Mouse (Mus musculus): ENCODE measurements at regions not wholly inside any gene's neighbourhood (a gene's known extent, or its start where the extent isn't known, plus 50 kb on each side); places are given as distances from the start of the nearest gene placed in this dataset.

DNA sequence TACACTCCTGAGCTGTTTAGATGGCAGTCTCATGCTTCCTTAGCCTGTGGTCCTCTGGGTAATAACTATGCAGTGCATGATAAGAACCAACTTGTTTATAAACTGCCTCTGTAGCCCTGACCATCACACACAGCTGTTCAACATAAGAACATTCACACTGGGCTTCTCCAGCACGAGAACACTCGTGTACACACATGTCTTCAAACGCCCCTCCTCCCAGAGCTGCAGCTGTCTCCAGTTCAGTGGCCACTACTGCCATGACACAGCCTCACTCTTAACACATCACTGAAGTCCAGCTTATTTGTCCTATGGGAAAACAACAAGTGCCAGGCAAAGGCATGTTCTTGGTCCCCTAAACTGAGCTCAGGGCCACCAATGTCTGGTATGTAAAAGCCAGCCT lies 152.9 kb downstream of the Hlx start:
- no peak overlapping the region for H3K9ac ChIP-seq (replicated peaks; ENCODE audit: low read depth, low read length)
- no peaks in the 10 kb centered on the region for H3K4me1 ChIP-seq (replicated peaks; ENCODE audit: control insufficient read depth, insufficient read depth, low read length)
- no peaks in the 10 kb centered on the region for H3K36me3 ChIP-seq (ENCODE audit: control insufficient read depth, insufficient read depth)
- H3K4me3 ChIP-seq (replicated peaks; ENCODE audit: low read length): no peak overlapping the region
- H3K27me3 ChIP-seq (replicated peaks; ENCODE audit: control insufficient read depth, insufficient read depth, low read length): no peaks in the 10 kb centered on the region
- WGBS: 93% methylated on average over 3 of the region's 3 CpGs
- H3K4me2 ChIP-seq (ENCODE audit: low read length): no peak overlapping the region
- no peak overlapping the region for H3K27ac ChIP-seq (ENCODE audit: low read length)
- no peaks in the 10 kb centered on the region for H3K9me3 ChIP-seq (ENCODE audit: control insufficient read depth, low read length)
- ATAC-seq: no peak

GRCm38 (mm10) chr1:184576527-184576926 lies 155.9 kb downstream of the Hlx start:
- Histone ChIP-seq H3K4me2 (ENCODE audit: low read length) (no peak overlapping the region), H3K4me3 (replicated peaks; ENCODE audit: low read length) (no peak overlapping the region), H3K9me3 (ENCODE audit: control insufficient read depth, low read length) (no peaks in the 10 kb centered on the region), H3K27ac (ENCODE audit: low read length) (no peak overlapping the region), H3K4me1 (replicated peaks; ENCODE audit: control insufficient read depth, insufficient read depth, low read length) (no peaks in the 10 kb centered on the region), H3K36me3 (ENCODE audit: control insufficient read depth, insufficient read depth) (no peaks in the 10 kb centered on the region), H3K27me3 (replicated peaks; ENCODE audit: control insufficient read depth, insufficient read depth, low read length) (no peaks in the 10 kb centered on the region), H3K9ac (replicated peaks; ENCODE audit: low read depth, low read length) (no peak overlapping the region)
- no peak for ATAC-seq
- WGBS: 80% methylated on average over 7 of the region's 7 CpGs

- H3K4me3 ChIP-seq (replicated peaks; ENCODE audit: low read length): no peak overlapping the region
- no peak for ATAC-seq
- H3K9ac ChIP-seq (replicated peaks; ENCODE audit: low read depth, low read length): no peak overlapping the region
- 75% methylated on average over 7 of the region's 7 CpGs for WGBS
- no peaks in the 10 kb centered on the region for H3K36me3 ChIP-seq (ENCODE audit: control insufficient read depth, insufficient read depth)
- no peaks in the 10 kb centered on the region for H3K27me3 ChIP-seq (replicated peaks; ENCODE audit: control insufficient read depth, insufficient read depth, low read length)
- H3K4me2 ChIP-seq (ENCODE audit: low read length): no peak overlapping the region
- H3K27ac ChIP-seq (ENCODE audit: low read length): no peak overlapping the region
- H3K9me3 ChIP-seq (ENCODE audit: control insufficient read depth, low read length): no peaks in the 10 kb centered on the region
- no peaks in the 10 kb centered on the region for H3K4me1 ChIP-seq (replicated peaks; ENCODE audit: control insufficient read depth, insufficient read depth, low read length)
These were observed 159.1 kb downstream of the Hlx start for GRCm38 (mm10) chr1:184573325-184573724.

- H3K36me3 ChIP-seq (ENCODE audit: control insufficient read depth, insufficient read depth): no peaks in the 10 kb centered on the region
- WGBS: 90% methylated on average over 5 of the region's 5 CpGs
- no peak for ATAC-seq
- no peak overlapping the region for H3K4me3 ChIP-seq (replicated peaks; ENCODE audit: low read length)
- no peak overlapping the region for H3K4me2 ChIP-seq (ENCODE audit: low read length)
- no peaks in the 10 kb centered on the region for H3K4me1 ChIP-seq (replicated peaks; ENCODE audit: control insufficient read depth, insufficient read depth, low read length)
- H3K27ac ChIP-seq (ENCODE audit: low read length): no peak overlapping the region
- H3K9me3 ChIP-seq (ENCODE audit: control insufficient read depth, low read length): no peaks in the 10 kb centered on the region
- H3K27me3 ChIP-seq (replicated peaks; ENCODE audit: control insufficient read depth, insufficient read depth, low read length): no peaks in the 10 kb centered on the region
- no peak overlapping the region for H3K9ac ChIP-seq (replicated peaks; ENCODE audit: low read depth, low read length)
These were observed 161.7 kb downstream of the Hlx start for GRCm38 (mm10) chr1:184570681-184571080.

DNA sequence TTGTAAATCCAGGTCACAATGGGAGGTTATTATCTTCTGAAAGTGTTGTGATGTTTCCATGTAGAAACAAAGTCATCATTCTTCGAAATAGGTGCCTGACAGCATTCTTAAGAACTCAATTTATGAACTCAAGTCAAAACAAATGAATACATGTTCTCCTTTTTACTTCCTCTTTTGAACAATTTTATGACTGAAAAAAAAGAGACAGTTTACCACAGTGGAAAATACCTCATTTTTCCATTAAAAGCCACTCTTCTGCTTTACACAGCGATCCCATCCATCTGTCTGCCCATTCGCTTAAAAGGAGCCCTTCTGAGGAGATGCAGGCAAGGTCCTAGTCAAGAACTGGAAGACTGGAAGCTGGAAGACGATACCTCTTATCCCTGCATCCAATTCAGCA lies 169.5 kb downstream of the Hlx start:
- Histone ChIP-seq H3K4me2 (ENCODE audit: low read length) (no peak overlapping the region), H3K9me3 (ENCODE audit: control insufficient read depth, low read length) (no peaks in the 10 kb centered on the region), H3K4me1 (replicated peaks; ENCODE audit: control insufficient read depth, insufficient read depth, low read length) (no peaks in the 10 kb centered on the region), H3K4me3 (replicated peaks; ENCODE audit: low read length) (no peak overlapping the region), H3K27me3 (replicated peaks; ENCODE audit: control insufficient read depth, insufficient read depth, low read length) (no peaks in the 10 kb centered on the region), H3K27ac (ENCODE audit: low read length) (no peak overlapping the region), H3K36me3 (ENCODE audit: control insufficient read depth, insufficient read depth) (no peaks in the 10 kb centered on the region), H3K9ac (replicated peaks; ENCODE audit: low read depth, low read length) (no peak overlapping the region)
- 92% methylated on average over 4 of the region's 4 CpGs for WGBS
- no peak for ATAC-seq

- ATAC-seq: no peak
- Histone ChIP-seq H3K27ac (ENCODE audit: low read length) (no peak overlapping the region), H3K4me3 (replicated peaks; ENCODE audit: low read length) (no peak overlapping the region), H3K36me3 (ENCODE audit: control insufficient read depth, insufficient read depth) (no peaks in the 10 kb centered on the region), H3K27me3 (replicated peaks; ENCODE audit: control insufficient read depth, insufficient read depth, low read length) (no peaks in the 10 kb centered on the region), H3K9ac (replicated peaks; ENCODE audit: low read depth, low read length) (no peak overlapping the region), H3K4me2 (ENCODE audit: low read length) (no peak overlapping the region), H3K4me1 (replicated peaks; ENCODE audit: control insufficient read depth, insufficient read depth, low read length) (no peaks in the 10 kb centered on the region), H3K9me3 (ENCODE audit: control insufficient read depth, low read length) (no peaks in the 10 kb centered on the region)
- WGBS: 93% methylated on average over 5 of the region's 5 CpGs
These were observed 170.2 kb downstream of the Hlx start for GRCm38 (mm10) chr1:184562239-184562638.

- WGBS: 35% methylated on average over 7 of the region's 7 CpGs
- Histone ChIP-seq H3K4me3 (replicated peaks; ENCODE audit: low read length) (no peak overlapping the region), H3K36me3 (ENCODE audit: control insufficient read depth, insufficient read depth) (no peaks in the 10 kb centered on the region), H3K4me2 (ENCODE audit: low read length) (no peak overlapping the region), H3K9me3 (ENCODE audit: control insufficient read depth, low read length) (no peaks in the 10 kb centered on the region), H3K27ac (ENCODE audit: low read length) (no peak overlapping the region), H3K9ac (replicated peaks; ENCODE audit: low read depth, low read length) (no peak overlapping the region), H3K27me3 (replicated peaks; ENCODE audit: control insufficient read depth, insufficient read depth, low read length) (no peaks in the 10 kb centered on the region), H3K4me1 (replicated peaks; ENCODE audit: control insufficient read depth, insufficient read depth, low read length) (no peaks in the 10 kb centered on the region)
- peak; percentile 89 for ATAC-seq
These were observed 172.9 kb downstream of the Hlx start for GRCm38 (mm10) chr1:184559543-184559942.

DNA sequence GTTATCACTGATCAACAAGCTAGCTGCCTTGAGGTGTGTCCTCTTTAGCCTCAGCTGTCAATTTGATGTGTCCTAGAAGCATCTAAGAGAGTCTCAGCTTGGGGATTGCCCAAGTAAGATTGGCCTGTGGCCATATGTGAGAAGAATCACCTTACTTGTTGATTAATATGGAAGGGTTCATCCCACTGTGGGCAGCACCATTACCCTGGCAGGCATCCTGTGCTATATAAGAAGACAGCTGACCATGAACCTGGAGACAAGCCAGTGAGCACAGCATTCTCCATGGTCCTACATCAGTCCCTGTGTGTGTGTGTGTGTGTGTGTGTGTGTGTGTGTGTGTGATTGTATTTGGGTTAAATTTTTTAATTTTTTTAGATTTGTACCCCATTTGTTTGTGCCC lies 178.6 kb downstream of the Hlx start:
- H3K27me3 ChIP-seq (replicated peaks; ENCODE audit: control insufficient read depth, insufficient read depth, low read length): no peaks in the 10 kb centered on the region
- no peak for ATAC-seq
- no peaks in the 10 kb centered on the region for H3K4me1 ChIP-seq (replicated peaks; ENCODE audit: control insufficient read depth, insufficient read depth, low read length)
- H3K27ac ChIP-seq (ENCODE audit: low read length): no peak overlapping the region
- H3K9ac ChIP-seq (replicated peaks; ENCODE audit: low read depth, low read length): no peak overlapping the region
- H3K36me3 ChIP-seq (ENCODE audit: control insufficient read depth, insufficient read depth): no peaks in the 10 kb centered on the region
- H3K4me3 ChIP-seq (replicated peaks; ENCODE audit: low read length): no peak overlapping the region
- H3K4me2 ChIP-seq (ENCODE audit: low read length): no peak overlapping the region
- H3K9me3 ChIP-seq (ENCODE audit: control insufficient read depth, low read length): no peaks in the 10 kb centered on the region

DNA sequence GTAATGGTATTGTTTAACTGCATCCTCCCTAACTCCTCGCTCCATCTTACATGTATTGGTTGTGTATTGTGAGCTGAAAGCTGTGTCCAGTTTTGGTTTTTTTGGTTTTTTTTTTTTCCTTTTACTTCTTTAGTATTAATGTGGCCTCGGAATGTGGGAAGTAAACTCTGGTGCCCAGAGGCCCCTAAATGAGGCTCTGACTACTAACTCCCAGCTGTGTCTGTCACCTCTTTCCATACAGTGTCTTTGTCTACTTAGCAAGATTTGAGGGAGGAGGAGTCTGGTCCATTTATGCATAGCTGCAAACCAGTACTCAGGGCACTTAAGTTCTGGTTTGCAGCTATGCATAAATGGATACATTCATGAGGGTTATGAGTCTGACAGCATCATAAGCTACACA lies 181.9 kb downstream of the Hlx start:
- 86% methylated on average over 2 of the region's 2 CpGs for WGBS
- ATAC-seq: no peak

GRCm38 (mm10) chr1:184547650-184548235 lies 184.7 kb downstream of the Hlx start:
- no peak for ATAC-seq
- no peaks in the 10 kb centered on the region for H3K4me1 ChIP-seq (replicated peaks; ENCODE audit: control insufficient read depth, insufficient read depth, low read length)

More for the DNA sequence above, 181.9 kb downstream of the Hlx start:
- H3K36me3 ChIP-seq (ENCODE audit: control insufficient read depth, insufficient read depth): no peaks in the 10 kb centered on the region
- no peak overlapping the region for H3K27ac ChIP-seq (ENCODE audit: low read length)
- no peaks in the 10 kb centered on the region for H3K4me1 ChIP-seq (replicated peaks; ENCODE audit: control insufficient read depth, insufficient read depth, low read length)
- H3K9ac ChIP-seq (replicated peaks; ENCODE audit: low read depth, low read length): no peak overlapping the region
- no peaks in the 10 kb centered on the region for H3K9me3 ChIP-seq (ENCODE audit: control insufficient read depth, low read length)
- no peak overlapping the region for H3K4me2 ChIP-seq (ENCODE audit: low read length)
- no peaks in the 10 kb centered on the region for H3K27me3 ChIP-seq (replicated peaks; ENCODE audit: control insufficient read depth, insufficient read depth, low read length)
- no peak overlapping the region for H3K4me3 ChIP-seq (replicated peaks; ENCODE audit: low read length)

More at GRCm38 (mm10) chr1:184547650-184548235, 184.7 kb downstream of the Hlx start:
- Histone ChIP-seq H3K36me3 (ENCODE audit: control insufficient read depth, insufficient read depth) (no peaks in the 10 kb centered on the region), H3K9ac (replicated peaks; ENCODE audit: low read depth, low read length) (no peak overlapping the region), H3K9me3 (ENCODE audit: control insufficient read depth, low read length) (no peaks in the 10 kb centered on the region), H3K27ac (ENCODE audit: low read length) (no peak overlapping the region), H3K27me3 (replicated peaks; ENCODE audit: control insufficient read depth, insufficient read depth, low read length) (no peaks in the 10 kb centered on the region), H3K4me3 (replicated peaks; ENCODE audit: low read length) (no peak overlapping the region), H3K4me2 (ENCODE audit: low read length) (no peak overlapping the region)
- 87% methylated on average over 15 of the region's 15 CpGs for WGBS
